24 mouse cellular contexts compared by ENCODE assay signal in the genomic region with DNA sequence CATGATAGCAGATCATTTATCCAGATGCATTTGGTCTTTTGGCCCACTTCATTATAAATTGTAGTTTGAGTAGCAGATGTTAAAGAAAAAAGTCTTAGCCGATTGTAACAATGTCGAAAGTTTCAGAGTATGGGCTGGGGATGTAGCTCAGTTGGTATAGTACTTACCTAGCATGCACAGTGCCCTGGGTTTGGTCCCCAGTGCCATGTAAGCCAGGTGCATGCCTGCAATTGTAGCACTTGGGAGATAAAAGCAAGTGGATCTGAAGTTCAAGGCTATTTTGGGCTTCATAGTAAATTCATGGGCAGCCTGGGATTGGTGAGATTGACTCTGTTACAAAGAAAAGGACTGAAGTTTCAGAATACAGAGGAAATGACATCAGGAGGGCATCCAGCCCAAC. TPM values are rescaled to one million over a fixed set of nuclear protein-coding genes. Genes with fewer than 3 reads are reported as not detected.
DNase-seq lines count a peak whose midpoint lies in the region; ATAC-seq and TF ChIP-seq lines count a peak whose summit lies in the region.
"Had no signal": no experiment of that assay in that cellular context is flagged by ENCODE, and none has a peak within 500 bp of the region (broad histone marks: within the 10 kb centered on the region; RNA-seq: fewer than 3 reads in every experiment).

No protein-coding gene starts in this region.

- no peaks in the 10 kb centered on the region for H3K9me3 ChIP-seq in liver, embryonic 11.5 days (ENCODE audit: control insufficient read depth, low read length)
- no peaks in the 10 kb centered on the region for H3K9me3 ChIP-seq in liver, embryonic 12.5 days (replicated peaks)
- H3K9me3 ChIP-seq in midbrain, embryonic 11.5 days (ENCODE audit: control insufficient read depth, low read length), result no peaks in the 10 kb centered on the region
- H3K9me3 ChIP-seq: lung, embryonic 15.5 days; midbrain, embryonic 15.5 days; neural tube, embryonic 13.5 days had no signal

- no peaks in the 10 kb centered on the region for H3K27me3 ChIP-seq in heart, adult 2 months (ENCODE audit: control insufficient read depth, insufficient read depth, low read length)
- peaks cover 31% of the 10 kb centered on the region for H3K27me3 ChIP-seq in liver, embryonic 11.5 days (replicated peaks; ENCODE audit: control insufficient read depth, insufficient read depth, low read length)
- peaks cover 20% of the 10 kb centered on the region for H3K27me3 ChIP-seq in liver, embryonic 12.5 days (replicated peaks)
- H3K27me3 ChIP-seq in midbrain, embryonic 11.5 days (ENCODE audit: control insufficient read depth, insufficient read depth, low read length), result peaks cover 26% of the 10 kb centered on the region

- H3K4me1 ChIP-seq in heart, adult 2 months (ENCODE audit: control insufficient read depth, insufficient read depth, low read length), result peaks cover 21% of the 10 kb centered on the region
- H3K4me1 ChIP-seq in liver, embryonic 11.5 days (replicated peaks; ENCODE audit: control insufficient read depth, insufficient read depth, low read length), result peaks cover 38% of the 10 kb centered on the region
- peaks cover 95% of the 10 kb centered on the region for H3K4me1 ChIP-seq in liver, embryonic 12.5 days
- H3K4me1 ChIP-seq in midbrain, embryonic 11.5 days (ENCODE audit: control insufficient read depth, insufficient read depth, low read length), result no peaks in the 10 kb centered on the region

- intact Hi-C loops in heart, adult 2 months (cut with DNase I), result no loop called here
- intact Hi-C loops in heart, postnatal 36 days (cut with DNase I), result no loop called here

- H3K79me2 ChIP-seq in heart, adult 2 months (replicated peaks; ENCODE audit: control insufficient read depth, insufficient read depth, low read length), result peaks cover 2% of the 10 kb centered on the region; the same call in 1 of the 2 replicates

- ATAC-seq in liver, embryonic 11.5 days (replicated peaks; ENCODE audit: low FRiP score), result no peak
- ATAC-seq in liver, embryonic 12.5 days, result no peak
- ATAC-seq in midbrain, embryonic 11.5 days (ENCODE audit: low FRiP score), result no peak
- ATAC-seq: forebrain, postnatal 0 days; intestine, postnatal 0 days; midbrain, embryonic 15.5 days had no signal

- 41% methylated on average over 2 of the region's 2 CpGs for WGBS in heart, adult 2 months
- WGBS in liver, embryonic 11.5 days, result 81% methylated on average over 2 of the region's 2 CpGs
- 75% methylated on average over 2 of the region's 2 CpGs for WGBS in liver, embryonic 12.5 days (ENCODE audit: insufficient replicate concordance)
- WGBS in midbrain, embryonic 11.5 days, result 86% methylated on average over 2 of the region's 2 CpGs

- TF ChIP-seq CTCF in heart, adult 2 months (IDR thresholded peaks at IDR 0.05), result no peak

- TF ChIP-seq POLR2A in heart, adult 2 months (IDR thresholded peaks at IDR 0.05; ENCODE audit: insufficient read depth, low read depth, low read length), result no peak

- H3K36me3 ChIP-seq in heart, adult 2 months (ENCODE audit: control insufficient read depth, insufficient read depth, low read length), result peaks cover 37% of the 10 kb centered on the region
- H3K36me3 ChIP-seq in liver, embryonic 11.5 days (ENCODE audit: control insufficient read depth, insufficient read depth, low read length), result no peaks in the 10 kb centered on the region
- H3K36me3 ChIP-seq in liver, embryonic 12.5 days, result peaks cover 17% of the 10 kb centered on the region
- H3K36me3 ChIP-seq in midbrain, embryonic 11.5 days (ENCODE audit: control insufficient read depth, insufficient read depth, low read length), result no peaks in the 10 kb centered on the region
- H3K36me3 ChIP-seq: lung, embryonic 15.5 days; midbrain, embryonic 15.5 days; neural tube, embryonic 13.5 days had no signal

- DNase-seq in heart, adult 2 months, result no peak
- no peak for DNase-seq in heart, postnatal 36 days
- DNase-seq in liver, embryonic 11.5 days (ENCODE audit: low spot score), result no peak
- DNase-seq in liver, result no peak
- peak; percentile 34 for DNase-seq in testis, postnatal 14 days (ENCODE audit: low spot score)
- no peak for DNase-seq in midbrain, embryonic 11.5 days (ENCODE audit: low spot score, missing footprints)
- no peak for DNase-seq in cerebellum, postnatal 14 days
- DNase-seq: adrenal gland, postnatal 25 days; cerebellum, adult 8-10 months; forebrain, postnatal 0 days; kidney, postnatal 4 days; layer of hippocampus, adult 9-11 months; right cerebral cortex, postnatal 25 days; thymus, adult 18-20 months; thymus, postnatal 36 days had no signal

- peak overlapping the region; percentile 91 for H3K4me3 ChIP-seq in heart, adult 2 months
- H3K4me3 ChIP-seq in liver, embryonic 11.5 days (ENCODE audit: low read depth, low read length), result no peak overlapping the region
- H3K4me3 ChIP-seq in liver, embryonic 12.5 days, result peak overlapping the region; percentile 39
- no peak overlapping the region for H3K4me3 ChIP-seq in midbrain, embryonic 11.5 days (ENCODE audit: low read depth, low read length)
- H3K4me3 ChIP-seq: left cerebral cortex, adult 2 months; lung, embryonic 15.5 days; midbrain, embryonic 15.5 days; myocyte; neural tube, embryonic 13.5 days had no signal

- H3K9ac ChIP-seq in heart, adult 2 months (ENCODE audit: low read depth, low read length), result no peak overlapping the region
- no peak overlapping the region for H3K9ac ChIP-seq in liver, embryonic 11.5 days (ENCODE audit: low read depth, low read length)
- H3K9ac ChIP-seq in liver, embryonic 12.5 days, result peak overlapping the region; percentile 96
- H3K9ac ChIP-seq in midbrain, embryonic 11.5 days (ENCODE audit: low read length), result no peak overlapping the region
- H3K9ac ChIP-seq: forebrain, postnatal 0 days; lung, embryonic 15.5 days; midbrain, embryonic 15.5 days; neural tube, embryonic 13.5 days had no signal

- peak overlapping the region; percentile 18; the same call in 1 of the 2 replicates for H3K4me2 ChIP-seq in liver, embryonic 11.5 days
- peak overlapping the region; percentile 92 for H3K4me2 ChIP-seq in liver, embryonic 12.5 days
- H3K4me2 ChIP-seq in midbrain, embryonic 11.5 days, result no peak overlapping the region
- H3K4me2 ChIP-seq: lung, embryonic 15.5 days; midbrain, embryonic 15.5 days; neural tube, embryonic 13.5 days had no signal

- H3K27ac ChIP-seq in heart, adult 2 months, result peak overlapping the region; percentile 98
- H3K27ac ChIP-seq in liver, embryonic 11.5 days (ENCODE audit: low read depth, low read length), result no peak overlapping the region
- peak overlapping the region; percentile 97 for H3K27ac ChIP-seq in liver, embryonic 12.5 days
- H3K27ac ChIP-seq in midbrain, embryonic 11.5 days (ENCODE audit: low read depth, low read length), result no peak overlapping the region
- H3K27ac ChIP-seq: left cerebral cortex, adult 2 months; lung, embryonic 15.5 days; midbrain, embryonic 15.5 days; neural tube, embryonic 13.5 days had no signal

- TF ChIP-seq EP300 in heart, adult 2 months (IDR thresholded peaks at IDR 0.05; ENCODE audit: insufficient read depth, low read depth, low read length), result no peak

RNA-seq across cellular contexts. Expression of gene Dnaja4, which starts 3.9 kb away (rescaled TPM):
- 10 to 100 TPM; 81.9 to 85.5 TPM for total RNA-seq in heart, adult 2 months (2021)
- polyA plus RNA-seq in heart, adult 2 months (2012; rRNA removed), result 39.1 and 69.8 TPM in 2 replicates
- total RNA-seq in heart, postnatal 36 days (2021), result 10 to 100 TPM; 71.4 to 80.4 TPM
- polyA plus RNA-seq in liver, embryonic 11.5 days (2014; fragmentation: Nextera tagmentation; extraction: Ambion mirVana), result 11.7 and 13.2 TPM in 2 replicates
- 24.3 and 26.5 TPM in 2 replicates for polyA plus RNA-seq in liver, embryonic 12.5 days (2016; fragmentation: Nextera tagmentation; extraction: Ambion mirVana)
- polyA plus RNA-seq in midbrain, embryonic 11.5 days (2014; fragmentation: Nextera tagmentation; extraction: Ambion mirVana), result 4.0 and 4.7 TPM in 2 replicates

RNA-seq across cellular contexts. Expression of gene Wdr61, which starts 31.7 kb away (rescaled TPM):
- total RNA-seq in heart, adult 2 months (2021), result 10 to 100 TPM; 29.0 to 29.6 TPM
- 21.3 and 37.7 TPM in 2 replicates for polyA plus RNA-seq in heart, adult 2 months (2012; rRNA removed)
- 10 to 100 TPM; 28.2 to 31.7 TPM for total RNA-seq in heart, postnatal 36 days (2021)
- 198 and 203 TPM in 2 replicates for polyA plus RNA-seq in liver, embryonic 11.5 days (2014; fragmentation: Nextera tagmentation; extraction: Ambion mirVana)
- polyA plus RNA-seq in liver, embryonic 12.5 days (2016; fragmentation: Nextera tagmentation; extraction: Ambion mirVana), result 124 and 127 TPM in 2 replicates
- 179 and 181 TPM in 2 replicates for polyA plus RNA-seq in midbrain, embryonic 11.5 days (2014; fragmentation: Nextera tagmentation; extraction: Ambion mirVana)

RNA-seq across cellular contexts. Expression of gene Acsbg1, which starts 40.9 kb away (rescaled TPM):
- under 1 TPM; 0.30 to 0.31 TPM for total RNA-seq in heart, adult 2 months (2021)
- polyA plus RNA-seq in heart, adult 2 months (2012; rRNA removed), result 0.70 and 0.85 TPM in 2 replicates
- under 1 TPM; 0.19 to 0.72 TPM for total RNA-seq in heart, postnatal 36 days (2021)
- 0.11 and 0.18 TPM in 2 replicates for polyA plus RNA-seq in liver, embryonic 11.5 days (2014; fragmentation: Nextera tagmentation; extraction: Ambion mirVana)
- 0.24 and 0.30 TPM in 2 replicates for polyA plus RNA-seq in liver, embryonic 12.5 days (2016; fragmentation: Nextera tagmentation; extraction: Ambion mirVana)
- polyA plus RNA-seq in midbrain, embryonic 11.5 days (2014; fragmentation: Nextera tagmentation; extraction: Ambion mirVana), result 9.9 and 11.0 TPM in 2 replicates
- total RNA-seq: common myeloid progenitor, adult 5-6 weeks; megakaryocyte-erythroid progenitor cell, adult 5-6 weeks had no signal

Comparison
In these comparisons a context has a peak if more than half of its experiments do, and no peak if none do; other contexts are left out.
1. H3K27ac ChIP-seq: peak in heart, adult 2 months (single experiment) and liver, embryonic 12.5 days (single experiment); none in liver, embryonic 11.5 days (single experiment) and midbrain, embryonic 11.5 days (single experiment).
2. H3K4me3 ChIP-seq: peak in heart, adult 2 months (single experiment) and liver, embryonic 12.5 days (single experiment); none in liver, embryonic 11.5 days (single experiment) and midbrain, embryonic 11.5 days (single experiment).